Mouse (Mus musculus) liver, postnatal 0 days (tissue): ENCODE results near the gene Abhd6. TPM values are rescaled to one million over a fixed set of nuclear protein-coding genes. Genes with fewer than 3 reads are reported as not detected.

ENCODE experiments used
- ATAC-seq: fragments of 200-750 bp; cut with Nextera tagmentation; 2 replicates; pipeline ENCODE4 v1.8.0; 2017; ENCODE audit warnings: mild to moderate bottlenecking, moderate library complexity
- DNase-seq: peaks from one replicate; pipeline ENCODE4 v3.0.0-alpha.2; 2016
- H3K27ac ChIP-seq: fragments of 300-500 bp; sonication (generic); 2 replicates; pipeline ENCODE4 v1.5.1; 2014; ENCODE audit warnings: antibody characterized with exemption, moderate library complexity, mild to moderate bottlenecking, low read depth
- H3K27me3 ChIP-seq: fragments of 300-500 bp; sonication (generic); 2 replicates; pipeline ENCODE4 v1.6.1; 2014; ENCODE audit warnings: low read length, control low read depth, mixed read lengths; ENCODE audit not compliant: insufficient read depth
- H3K36me3 ChIP-seq: fragments of 300-500 bp; sonication (generic); replicated peaks from 2 replicates; pipeline ENCODE4 v1.6.1; 2014; ENCODE audit warnings: mild to moderate bottlenecking, control low read depth, low read length, moderate library complexity, mixed read lengths; ENCODE audit not compliant: insufficient read depth
- H3K4me1 ChIP-seq: fragments of 300-500 bp; sonication (generic); 2 replicates; pipeline ENCODE4 v1.6.1; 2014; ENCODE audit warnings: antibody characterized with exemption, mild to moderate bottlenecking, control low read depth; ENCODE audit not compliant: insufficient read depth
- H3K4me2 ChIP-seq: fragments of 300-500 bp; sonication (generic); 2 replicates; pipeline ENCODE4 v1.6.1; 2014; ENCODE audit warnings: low read depth, mild to moderate bottlenecking, low read length, moderate library complexity, mixed read lengths
- H3K4me3 ChIP-seq: fragments of 300-500 bp; sonication (generic); 2 replicates; pipeline ENCODE4 v1.5.1; 2014; ENCODE audit warnings: low read depth, low read length
- H3K9ac ChIP-seq: fragments of 300-500 bp; sonication (generic); replicated peaks from 2 replicates; pipeline ENCODE4 v1.6.1; 2014; ENCODE audit warnings: mild to moderate bottlenecking, moderate library complexity
- H3K9me3 ChIP-seq: fragments of 300-500 bp; sonication (generic); 2 replicates; pipeline ENCODE4 v1.6.1; 2016; ENCODE audit warnings: mild to moderate bottlenecking, control low read depth, low read length, mixed read lengths
- CTCF ChIP-seq: sonication (generic); IDR thresholded peaks from 2 replicates; pipeline ENCODE4 v1.5.1; 2016; ENCODE audit warnings: antibody characterized with exemption, low read depth
- EP300 ChIP-seq: IDR thresholded peaks from 2 replicates; pipeline ENCODE4 v1.6.1; 2016; ENCODE audit warnings: antibody characterized with exemption, low read depth, mild to moderate bottlenecking
- WGBS: fragments of 180-500 bp; shearing (Covaris S2); extraction: QIAGEN DNeasy Blood & Tissue Kit; methylation state at CpG from one replicate; pipeline ENCODE4 v1.1.7; 2014; ENCODE audit not compliant: insufficient replicate concordance; 5-methylcytosine and 5-hydroxymethylcytosine counted together
- polyA plus RNA-seq: library from polyadenylated mRNA; unstranded; fragments of >200 nt; fragmentation: Nextera tagmentation; extraction: Ambion mirVana; gene quantifications from 2 replicates; pipeline ENCODE4 v1.2.1, GENCODE M21; 2015

The Abhd6 gene
- polyA plus RNA-seq, 1 experiment from 2014 or later = 34.0 TPM

DNA sequence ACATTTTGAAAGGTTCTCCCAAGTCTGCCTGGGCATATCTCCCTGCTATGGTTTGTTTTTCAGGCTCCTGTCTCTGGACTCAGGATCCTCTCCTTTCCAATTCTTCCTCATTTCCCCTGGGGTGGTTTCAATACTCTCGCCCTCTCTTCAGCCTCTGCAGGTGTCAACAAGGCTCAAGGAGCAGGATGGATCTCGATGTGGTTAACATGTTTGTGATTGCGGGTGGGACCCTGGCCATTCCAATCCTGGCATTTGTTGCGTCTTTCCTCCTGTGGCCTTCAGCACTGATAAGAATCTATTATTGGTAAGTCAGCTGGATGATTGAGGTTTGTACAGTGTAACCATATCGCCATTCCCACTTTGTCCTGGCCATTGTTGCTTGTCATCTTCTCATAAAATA lies 25.4 kb downstream of the Abhd6 start:
- H3K9me3 ChIP-seq = no peaks in the 10 kb centered on the region
- no peak overlapping the region for H3K9ac ChIP-seq
- H3K27ac ChIP-seq = no peak overlapping the region
- no peak for TF ChIP-seq CTCF
- TF ChIP-seq EP300 = no peak
- 83% methylated on average over 5 of the region's 5 CpGs for WGBS
- H3K4me3 ChIP-seq = no peak overlapping the region
- ATAC-seq (no peak), DNase-seq (no peak)
- no peaks in the 10 kb centered on the region for H3K36me3 ChIP-seq
- H3K27me3 ChIP-seq = no peaks in the 10 kb centered on the region
- H3K4me2 ChIP-seq = no peak overlapping the region
- H3K4me1 ChIP-seq = no peaks in the 10 kb centered on the region

GRCm38 (mm10) chr14:8029752-8030151 lies 27.1 kb downstream of the Abhd6 start:
- Histone ChIP-seq H3K9ac (no peak overlapping the region), H3K27ac (no peak overlapping the region), H3K9me3 (no peaks in the 10 kb centered on the region), H3K4me3 (no peak overlapping the region), H3K4me2 (no peak overlapping the region), H3K27me3 (no peaks in the 10 kb centered on the region), H3K36me3 (no peaks in the 10 kb centered on the region), H3K4me1 (no peaks in the 10 kb centered on the region)
- TF ChIP-seq EP300 = no peak
- no peak for TF ChIP-seq CTCF
- WGBS = 66% methylated on average over 1 of the region's 1 CpGs
- no peak for ATAC-seq
- DNase-seq = no peak

GRCm38 (mm10) chr14:8030535-8030934 lies 27.8 kb downstream of the Abhd6 start:
- 66% methylated on average over 4 of the region's 4 CpGs for WGBS
- Histone ChIP-seq H3K4me3 (no peak overlapping the region), H3K27me3 (no peaks in the 10 kb centered on the region), H3K4me2 (no peak overlapping the region), H3K9ac (no peak overlapping the region), H3K27ac (no peak overlapping the region), H3K4me1 (no peaks in the 10 kb centered on the region), H3K36me3 (no peaks in the 10 kb centered on the region), H3K9me3 (no peaks in the 10 kb centered on the region)
- TF ChIP-seq EP300 = no peak
- no peak for TF ChIP-seq CTCF
- DNase-seq (no peak), ATAC-seq (no peak)

DNA sequence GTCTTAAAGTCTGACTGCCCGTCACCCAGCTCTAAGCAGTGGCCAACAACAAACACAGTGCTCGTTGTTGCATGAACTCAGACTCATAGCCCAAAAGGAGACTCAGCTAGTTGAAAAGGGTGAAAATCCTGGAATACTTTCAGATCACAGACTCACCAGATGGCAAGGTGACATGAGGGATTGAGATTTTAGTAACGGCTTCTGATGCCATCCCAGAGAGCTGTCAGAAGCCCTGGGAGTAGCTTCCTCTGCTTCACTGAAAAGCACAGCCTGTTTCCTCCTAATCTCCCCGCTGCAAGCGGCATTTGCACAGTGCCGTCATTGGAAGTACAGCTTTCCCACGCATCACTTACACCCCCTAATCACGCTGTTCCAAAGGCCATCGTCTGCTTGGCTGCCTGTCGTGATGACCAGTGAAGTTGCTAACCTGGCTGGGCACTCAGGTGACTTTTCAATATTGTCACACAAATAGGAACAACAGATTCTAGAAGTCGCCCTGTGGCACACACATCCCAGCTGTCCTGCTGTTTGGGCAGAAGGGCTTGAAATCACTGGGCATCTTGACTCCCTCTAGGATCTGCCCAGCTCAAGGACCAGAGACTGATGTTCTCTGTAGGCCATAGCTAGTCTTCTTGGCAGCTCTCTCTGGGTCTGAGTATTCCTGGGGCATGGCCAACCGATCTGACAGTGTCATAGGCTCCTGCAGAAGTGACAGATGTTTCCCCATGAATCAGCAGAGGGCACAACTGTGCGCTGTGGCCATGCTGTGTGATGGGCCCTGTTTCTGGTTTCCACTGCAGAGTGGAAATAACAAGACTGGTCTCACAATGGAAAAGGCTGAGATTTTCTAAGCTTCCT lies 29.6 kb downstream of the Abhd6 start:
- H3K4me3 ChIP-seq = no peak overlapping the region
- no peak overlapping the region for H3K4me2 ChIP-seq
- no peak for TF ChIP-seq EP300
- no peak for TF ChIP-seq CTCF
- H3K27ac ChIP-seq = no peak overlapping the region
- no peaks in the 10 kb centered on the region for H3K4me1 ChIP-seq
- no peak for ATAC-seq
- H3K27me3 ChIP-seq = no peaks in the 10 kb centered on the region
- no peak overlapping the region for H3K9ac ChIP-seq
- no peaks in the 10 kb centered on the region for H3K9me3 ChIP-seq
- WGBS = 70% methylated on average over 13 of the region's 13 CpGs
- H3K36me3 ChIP-seq = no peaks in the 10 kb centered on the region
- DNase-seq = no peak

DNA sequence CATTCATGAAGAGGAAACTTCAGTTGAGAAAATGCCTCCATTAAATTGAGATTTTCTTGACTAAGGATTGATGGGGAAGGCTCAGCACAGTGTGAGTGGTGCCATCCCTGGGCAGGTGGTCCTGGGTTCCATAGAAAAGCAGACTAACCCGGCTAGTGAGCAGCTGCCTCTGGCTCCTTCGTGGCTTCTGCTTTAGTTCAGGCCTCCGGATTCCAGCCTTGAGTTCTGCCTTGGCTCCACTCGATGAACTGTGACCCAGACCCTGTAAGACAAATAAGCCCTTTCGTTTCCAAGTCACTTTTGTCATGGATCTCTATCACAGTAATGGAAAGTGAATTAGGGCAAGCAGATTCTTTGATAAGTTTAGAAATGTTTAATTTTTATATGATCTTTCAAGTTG lies 31.9 kb downstream of the Abhd6 start:
- no peak for DNase-seq
- Histone ChIP-seq H3K4me2 (no peak overlapping the region), H3K27ac (no peak overlapping the region), H3K9ac (no peak overlapping the region), H3K4me3 (no peak overlapping the region), H3K9me3 (no peaks in the 10 kb centered on the region), H3K36me3 (no peaks in the 10 kb centered on the region), H3K27me3 (no peaks in the 10 kb centered on the region), H3K4me1 (no peaks in the 10 kb centered on the region)
- TF ChIP-seq EP300 (no peak), CTCF (no peak)
- WGBS = 72% methylated on average over 5 of the region's 5 CpGs
- ATAC-seq = no peak

DNA sequence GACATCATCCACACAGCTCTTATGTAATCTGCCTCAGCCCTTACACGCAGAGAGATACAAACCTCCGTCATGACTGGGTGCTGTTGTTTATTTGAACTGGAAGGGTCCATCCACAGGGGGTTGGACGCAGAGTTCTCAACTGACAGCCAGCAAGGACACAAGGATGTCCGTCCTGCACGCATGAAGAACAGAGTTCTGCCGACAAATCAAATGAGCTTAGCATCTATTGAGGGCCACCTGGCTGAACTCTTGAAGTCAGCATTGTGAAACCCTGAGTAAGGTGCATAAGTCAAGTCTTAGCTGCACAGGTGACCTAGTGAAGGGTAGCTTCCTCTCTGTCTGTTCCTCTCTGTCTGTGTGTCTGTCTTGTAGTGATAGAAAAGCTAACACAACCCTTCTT lies 33.2 kb downstream of the Abhd6 start:
- Histone ChIP-seq H3K9ac (no peak overlapping the region), H3K27me3 (no peaks in the 10 kb centered on the region), H3K4me2 (no peak overlapping the region), H3K27ac (no peak overlapping the region), H3K36me3 (no peaks in the 10 kb centered on the region), H3K4me3 (no peak overlapping the region), H3K4me1 (no peaks in the 10 kb centered on the region), H3K9me3 (no peaks in the 10 kb centered on the region)
- DNase-seq = no peak
- 76% methylated on average over 6 of the region's 6 CpGs for WGBS
- peak; percentile 33 for ATAC-seq
- TF ChIP-seq EP300 (no peak), CTCF (no peak)
